Mouse (Mus musculus) intestine, embryonic 14.5 days (tissue): Measurements from ENCODE around the gene Slc16a12. TPM values are rescaled to one million over a fixed set of nuclear protein-coding genes. Genes with fewer than 3 reads are reported as not detected.

Experiments used
- ATAC-seq: fragments of 200-750 bp; cut with Nextera tagmentation; replicated peaks from 2 replicates; pipeline ENCODE4 v1.8.0; 2017; ENCODE audit warnings: low read depth, moderate number of reproducible peaks, moderate TSS enrichment, moderate library complexity; ENCODE audit not compliant: low FRiP score, low TSS enrichment
- DNase-seq: peaks from one replicate; pipeline ENCODE4 v3.0.0-alpha.2; 2018; ENCODE audit warnings: low spot score
- H3K27ac ChIP-seq: fragments of 300-500 bp; sonication (generic); 2 replicates; pipeline ENCODE4 v1.5.1; 2014; ENCODE audit warnings: low read depth, mild to moderate bottlenecking, control low read depth
- H3K27me3 ChIP-seq: fragments of 300-500 bp; sonication (generic); replicated peaks from 2 replicates; pipeline ENCODE4 v1.6.1; 2014; ENCODE audit warnings: low read length, control low read depth; ENCODE audit not compliant: control insufficient read depth, insufficient read depth
- H3K36me3 ChIP-seq: fragments of 300-500 bp; sonication (generic); 2 replicates; pipeline ENCODE4 v1.6.1; 2014; ENCODE audit warnings: low read length, control low read depth; ENCODE audit not compliant: control insufficient read depth, insufficient read depth
- H3K4me1 ChIP-seq: fragments of 300-500 bp; sonication (generic); replicated peaks from 2 replicates; pipeline ENCODE4 v1.6.1; 2014; ENCODE audit warnings: low read length, control low read depth, mixed read lengths; ENCODE audit not compliant: control insufficient read depth, insufficient read depth
- H3K4me2 ChIP-seq: fragments of 300-500 bp; sonication (generic); 2 replicates; pipeline ENCODE4 v1.6.1; 2014; ENCODE audit warnings: low read length
- H3K4me3 ChIP-seq: fragments of 300-500 bp; sonication (generic); 2 replicates; pipeline ENCODE4 v1.5.1; 2014; ENCODE audit warnings: low read depth, low read length, control low read depth, mixed read lengths
- H3K9ac ChIP-seq: fragments of 300-500 bp; sonication (generic); 2 replicates; pipeline ENCODE4 v1.6.1; 2014; ENCODE audit warnings: mild to moderate bottlenecking, low read length
- H3K9me3 ChIP-seq: fragments of 300-500 bp; sonication (generic); 2 replicates; pipeline ENCODE4 v1.6.1; 2016; ENCODE audit warnings: low read length, control low read depth; ENCODE audit not compliant: control insufficient read depth
- WGBS: fragments of 180-500 bp; shearing (Covaris S2); extraction: QIAGEN DNeasy Blood & Tissue Kit; methylation state at CpG from one replicate; pipeline ENCODE4 v1.1.7; 2014; 5-methylcytosine and 5-hydroxymethylcytosine counted together
- polyA plus RNA-seq: library from polyadenylated mRNA; unstranded; fragments of >200 nt; fragmentation: Nextera tagmentation; extraction: Ambion mirVana; gene quantifications from 2 replicates; pipeline ENCODE4 v1.2.1, GENCODE M21; 2014

The Slc16a12 gene
- 3.9 and 5.1 TPM in 2 replicates for polyA plus RNA-seq

GRCm38 (mm10) chr19:34746688-34747504 is at the start of gene Slc16a12:
Slc16a12 (minus strand) TSS chr19:34747289.
- no peak within 1 kb of the TSS for H3K27ac ChIP-seq
- peak within 1 kb of the TSS; percentile 92 for H3K4me2 ChIP-seq
- DNase-seq, result peak; percentile 78
- no peaks in the 10 kb centered on the region for H3K36me3 ChIP-seq
- ATAC-seq, result peak; percentile 80
- H3K27me3 ChIP-seq, result peaks cover 14% of the 10 kb centered on the region
- WGBS, result under 1% methylated on average over 61 of the region's 61 CpGs
- no peaks in the 10 kb centered on the region for H3K9me3 ChIP-seq
- H3K9ac ChIP-seq, result peak within 1 kb of the TSS; percentile 45
- H3K4me1 ChIP-seq, result no peaks in the 10 kb centered on the region; the same call in 1 of the 2 replicates
- H3K4me3 ChIP-seq, result peak within 1 kb of the TSS; percentile 63

- H3K4me2 ChIP-seq, result no peak overlapping the region
- no peak for DNase-seq
- no peaks in the 10 kb centered on the region for H3K9me3 ChIP-seq
- no peak overlapping the region for H3K9ac ChIP-seq
- WGBS, result 85% methylated on average over 4 of the region's 4 CpGs
- no peaks in the 10 kb centered on the region for H3K4me1 ChIP-seq
- no peak overlapping the region for H3K4me3 ChIP-seq
- no peaks in the 10 kb centered on the region for H3K36me3 ChIP-seq
- no peaks in the 10 kb centered on the region for H3K27me3 ChIP-seq
- no peak overlapping the region for H3K27ac ChIP-seq
- no peak for ATAC-seq
Observed at GRCm38 (mm10) chr19:34796396-34796795, 49.3 kb upstream of the Slc16a12 start.

DNA sequence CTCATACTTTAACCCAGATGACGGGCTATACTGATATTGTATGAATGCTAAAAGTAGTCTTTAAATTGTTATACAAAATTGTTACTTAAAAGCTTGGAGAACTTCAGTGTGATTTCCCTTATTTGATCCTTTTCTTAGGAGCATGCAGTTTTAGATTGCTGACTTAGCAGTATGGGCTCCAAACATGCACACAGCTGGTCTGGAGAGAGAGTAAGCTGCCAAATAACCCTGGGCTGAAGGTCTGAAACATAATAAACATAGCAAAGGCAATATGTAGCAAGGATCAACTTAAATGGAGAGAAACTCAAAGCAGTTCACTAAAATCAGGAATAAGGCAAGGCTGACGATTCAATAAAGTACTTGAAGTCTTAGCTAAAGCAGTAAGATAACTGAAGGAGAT is 35.4 kb upstream of the Slc16a12 start:
- Histone ChIP-seq H3K36me3 (no peaks in the 10 kb centered on the region), H3K4me2 (no peak overlapping the region), H3K9me3 (no peaks in the 10 kb centered on the region), H3K27ac (no peak overlapping the region), H3K9ac (no peak overlapping the region), H3K27me3 (no peaks in the 10 kb centered on the region), H3K4me1 (no peaks in the 10 kb centered on the region), H3K4me3 (no peak overlapping the region)
- ATAC-seq (no peak), DNase-seq (no peak)
- 75% methylated on average over 2 of the region's 2 CpGs for WGBS

GRCm38 (mm10) chr19:34778993-34779392 is 31.9 kb upstream of the Slc16a12 start:
- Histone ChIP-seq H3K9me3 (no peaks in the 10 kb centered on the region), H3K36me3 (no peaks in the 10 kb centered on the region), H3K4me3 (no peak overlapping the region), H3K27ac (no peak overlapping the region), H3K4me2 (no peak overlapping the region), H3K27me3 (no peaks in the 10 kb centered on the region), H3K4me1 (no peaks in the 10 kb centered on the region), H3K9ac (no peak overlapping the region)
- DNase-seq (no peak), ATAC-seq (no peak)
- 85% methylated on average over 1 of the region's 1 CpGs for WGBS

DNA sequence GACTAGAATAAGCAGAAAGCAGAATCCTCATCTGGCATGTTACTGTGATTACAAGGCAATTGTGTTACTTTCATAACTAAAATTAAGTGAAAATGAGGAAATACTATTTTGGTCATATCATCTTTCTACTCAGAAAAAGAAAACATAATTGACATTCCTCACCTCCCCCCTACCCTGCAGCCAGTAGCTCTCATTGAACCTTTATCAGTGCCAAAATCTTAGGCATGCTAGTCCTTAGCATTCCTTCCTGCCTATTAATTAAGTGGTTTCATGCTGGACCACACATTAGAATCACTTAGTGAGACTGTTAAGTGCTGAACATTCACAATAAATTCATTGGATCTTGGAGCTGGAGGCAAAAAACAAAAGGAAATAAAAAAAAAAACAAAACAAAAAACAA is 31.0 kb upstream of the Slc16a12 start:
- DNase-seq (no peak), ATAC-seq (no peak)
- Histone ChIP-seq H3K4me2 (no peak overlapping the region), H3K9ac (no peak overlapping the region), H3K9me3 (no peaks in the 10 kb centered on the region), H3K4me1 (no peaks in the 10 kb centered on the region), H3K4me3 (no peak overlapping the region), H3K27me3 (no peaks in the 10 kb centered on the region), H3K36me3 (no peaks in the 10 kb centered on the region), H3K27ac (no peak overlapping the region)

DNA sequence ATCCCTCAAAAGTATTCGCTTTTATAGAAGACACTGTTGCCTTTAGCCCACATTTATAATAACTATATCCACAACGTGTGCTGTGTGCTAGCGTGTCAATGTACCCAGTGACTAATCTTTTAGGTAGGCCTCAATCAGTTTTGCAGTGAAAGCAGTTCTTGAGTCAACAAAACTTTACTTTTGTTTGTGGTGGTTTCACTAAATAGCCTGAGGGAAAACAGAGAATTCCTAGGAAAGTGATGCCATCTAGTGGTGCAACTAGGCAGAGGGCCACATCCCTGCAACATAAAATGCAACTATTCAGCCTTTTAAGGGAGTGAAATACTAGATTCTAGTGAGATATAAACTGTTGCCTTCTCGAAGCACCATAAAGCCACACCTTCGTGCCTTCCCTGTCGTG is 25.7 kb upstream of the Slc16a12 start:
- Histone ChIP-seq H3K4me3 (no peak overlapping the region), H3K36me3 (no peaks in the 10 kb centered on the region), H3K27ac (no peak overlapping the region), H3K27me3 (no peaks in the 10 kb centered on the region), H3K9me3 (no peaks in the 10 kb centered on the region), H3K9ac (no peak overlapping the region), H3K4me2 (no peak overlapping the region), H3K4me1 (no peaks in the 10 kb centered on the region)
- ATAC-seq (0 out of 2 replicates have a peak, but pooled peaks have one; percentile 36), DNase-seq (no peak)
- 23% methylated on average over 6 of the region's 6 CpGs for WGBS

GRCm38 (mm10) chr19:34770764-34771163 is 23.7 kb upstream of the Slc16a12 start:
- Histone ChIP-seq H3K9ac (no peak overlapping the region), H3K4me1 (no peaks in the 10 kb centered on the region), H3K4me3 (no peak overlapping the region), H3K4me2 (no peak overlapping the region), H3K27me3 (no peaks in the 10 kb centered on the region), H3K27ac (no peak overlapping the region), H3K9me3 (no peaks in the 10 kb centered on the region), H3K36me3 (no peaks in the 10 kb centered on the region)
- 82% methylated on average over 6 of the region's 6 CpGs for WGBS
- DNase-seq (no peak), ATAC-seq (no peak)

DNA sequence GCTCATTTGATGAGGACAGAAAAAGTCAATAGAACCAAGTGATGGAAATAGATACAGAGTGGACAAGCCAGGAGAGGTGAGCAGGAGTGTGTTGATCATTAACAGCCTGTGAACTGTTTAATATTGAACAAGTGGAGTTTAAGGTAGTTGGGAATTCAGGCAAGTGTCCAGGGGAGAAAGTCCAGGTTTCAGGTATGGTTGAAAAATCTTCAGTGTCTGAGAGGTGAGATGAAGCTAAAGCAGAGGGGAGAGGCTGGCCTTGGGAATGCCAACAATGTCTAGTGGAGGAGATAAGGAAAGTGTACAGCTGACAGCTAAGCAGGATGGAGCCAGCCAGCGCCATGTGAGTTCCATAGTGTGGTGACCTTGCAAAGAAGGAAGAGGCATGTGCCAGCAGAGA is 11.7 kb upstream of the Slc16a12 start:
- DNase-seq (no peak), ATAC-seq (no peak)
- H3K4me3 ChIP-seq, result no peak overlapping the region
- no peak overlapping the region for H3K4me2 ChIP-seq
- H3K9ac ChIP-seq, result no peak overlapping the region
- H3K36me3 ChIP-seq, result no peaks in the 10 kb centered on the region
- no peaks in the 10 kb centered on the region for H3K4me1 ChIP-seq
- no peaks in the 10 kb centered on the region for H3K9me3 ChIP-seq
- H3K27ac ChIP-seq, result no peak overlapping the region
- 26% methylated on average over 1 of the region's 1 CpGs for WGBS
- no peaks in the 10 kb centered on the region for H3K27me3 ChIP-seq
